Mouse (Mus musculus) MEL (cell line): ENCODE results near the gene Ddx41.

Experiments
- CHD1 ChIP-seq: IDR thresholded peaks from 2 replicates; pipeline ENCODE4 v1.6.1; 2012; ENCODE audit warnings: low read depth, mild to moderate bottlenecking, inconsistent platforms, low read length, improper control_type of control experiment
- CTCF ChIP-seq, 3 experiments: IDR thresholded peaks in 2 of 3; conservative IDR thresholded peaks in 1 of 3; 2 replicates each; pipeline ENCODE4 v1.5.1; 2011 to 2012; ENCODE audit warnings: low read length in 3 of 3, low read depth in 2 of 3, mild to moderate bottlenecking in 2 of 3, improper control_type of control experiment in 1 of 3, inconsistent platforms in 1 of 3, mixed read lengths in 1 of 3, moderate library complexity in 1 of 3; ENCODE audit not compliant: control insufficient read depth in 1 of 3, insufficient read depth in 1 of 3, poor library complexity in 1 of 3, severe bottlenecking in 1 of 3
- EP300 ChIP-seq, 2 experiments: IDR thresholded peaks; 2 replicates each; pipeline ENCODE4 v1.6.1; 2011; ENCODE audit warnings: improper control_type of control experiment in 2 of 2, low read length in 2 of 2, low read depth in 1 of 2, mild to moderate bottlenecking in 1 of 2
- MAFK ChIP-seq: IDR thresholded peaks from 2 replicates; pipeline ENCODE4 v1.6.1; 2011; ENCODE audit warnings: low read depth, mild to moderate bottlenecking, low read length, improper control_type of control experiment, borderline replicate concordance
- MEF2A ChIP-seq: IDR thresholded peaks from 2 replicates; pipeline ENCODE4 v1.6.1; 2014; ENCODE audit warnings: low read depth, mild to moderate bottlenecking, inconsistent platforms, low read length, improper control_type of control experiment; ENCODE audit not compliant: poor library complexity, insufficient replicate concordance, severe bottlenecking; ENCODE audit errors: extremely low read depth
- MYB ChIP-seq: IDR thresholded peaks from 2 replicates; pipeline ENCODE4 v1.6.1; 2011; ENCODE audit warnings: mild to moderate bottlenecking, low read depth, low read length, improper control_type of control experiment
- POLR2A ChIP-seq, 2 experiments: IDR thresholded peaks; 2 replicates each; pipeline ENCODE4 v1.6.1; 2011 to 2012; ENCODE audit warnings: low read length in 2 of 2, mild to moderate bottlenecking in 2 of 2, control low read depth in 1 of 2, improper control_type of control experiment in 1 of 2, low read depth in 1 of 2, moderate library complexity in 1 of 2; ENCODE audit not compliant: control insufficient read depth in 1 of 2, insufficient read depth in 1 of 2, poor library complexity in 1 of 2
- POLR2AphosphoS2 ChIP-seq: IDR thresholded peaks from 2 replicates; pipeline ENCODE4 v1.6.1; 2011; ENCODE audit warnings: low read length, improper control_type of control experiment
- RAD21 ChIP-seq: IDR thresholded peaks from 2 replicates; pipeline ENCODE4 v1.6.1; 2011; ENCODE audit warnings: mild to moderate bottlenecking, low read depth, low read length, improper control_type of control experiment
- TBP ChIP-seq: IDR thresholded peaks from 2 replicates; pipeline ENCODE4 v1.8.0; 2011; ENCODE audit warnings: low read depth, low read length, improper control_type of control experiment
- UBTF ChIP-seq: IDR thresholded peaks from 2 replicates; pipeline ENCODE4 v1.6.1; 2012; ENCODE audit warnings: low read depth, mild to moderate bottlenecking, inconsistent platforms, low read length, improper control_type of control experiment, moderate library complexity, borderline replicate concordance; ENCODE audit not compliant: insufficient read depth
- USF1 ChIP-seq: IDR thresholded peaks from 2 replicates; pipeline ENCODE4 v1.6.1; 2014; ENCODE audit warnings: low read depth, mild to moderate bottlenecking, inconsistent platforms, low read length, improper control_type of control experiment, moderate library complexity
- ZKSCAN1 ChIP-seq: IDR thresholded peaks from 2 replicates; pipeline ENCODE4 v1.6.1; 2012; ENCODE audit warnings: low read depth, mild to moderate bottlenecking, inconsistent platforms, low read length, improper control_type of control experiment, moderate library complexity
- ZNF384 ChIP-seq: IDR thresholded peaks from 2 replicates; pipeline ENCODE4 v1.6.1; 2012; ENCODE audit warnings: low read depth, mild to moderate bottlenecking, inconsistent platforms, low read length, improper control_type of control experiment

- no peak for TF ChIP-seq EP300 (IDR thresholded peaks at IDR 0.05; ENCODE audit: low read depth in 1 of 2, low read length in 2 of 2)
- TF ChIP-seq UBTF = no peak
- no peak for TF ChIP-seq CTCF (IDR thresholded peaks at IDR 0.05 in 2 of 3, conservative IDR thresholded peaks at IDR 0.05 in 1 of 3; ENCODE audit: control insufficient read depth in 1 of 3, insufficient read depth in 1 of 3, low read depth in 2 of 3, low read length in 3 of 3, poor library complexity in 1 of 3, severe bottlenecking in 1 of 3)
- no peak for TF ChIP-seq USF1
- no peak for TF ChIP-seq POLR2AphosphoS2
- no peak for TF ChIP-seq MYB
- no peak for TF ChIP-seq POLR2A (IDR thresholded peaks at IDR 0.05; ENCODE audit: control insufficient read depth in 1 of 2, insufficient read depth in 1 of 2, low read depth in 1 of 2, low read length in 2 of 2, poor library complexity in 1 of 2)
- no peak for TF ChIP-seq MEF2A
- no peak for TF ChIP-seq ZKSCAN1
- no peak for TF ChIP-seq ZNF384
- TF ChIP-seq RAD21 = no peak
- no peak for TF ChIP-seq TBP
- no peak for TF ChIP-seq CHD1
- TF ChIP-seq MAFK = no peak
Observed at GRCm38 (mm10) chr13:55567001-55567400, 30.5 kb upstream of the Ddx41 start.
